Mouse (Mus musculus): ENCODE data around the gene Rbms3.

GRCm38 (mm10) chr9:116817196-116817595, 812.5 kb downstream of the Rbms3 start:
- TF ChIP-seq EP300 (IDR thresholded peaks at IDR 0.05; ENCODE audit: insufficient read depth, low read depth, low read length) = no peak
- no peak for TF ChIP-seq CTCF (IDR thresholded peaks at IDR 0.05)
- TF ChIP-seq POLR2A (IDR thresholded peaks at IDR 0.05; ENCODE audit: insufficient read depth, low read depth, low read length) = no peak
